Mouse (Mus musculus) forebrain, embryonic 11.5 days (tissue): ENCODE measurements at regions not wholly inside any gene's neighbourhood (a gene's known extent, or its start where the extent isn't known, plus 50 kb on each side); places are given as distances from the start of the nearest gene placed in this dataset.

Source experiments
- ATAC-seq: fragments of 200-750 bp; cut with Nextera tagmentation; replicated peaks from 2 replicates; pipeline ENCODE4 v1.8.0; 2017; ENCODE audit warnings: moderate TSS enrichment; ENCODE audit not compliant: low FRiP score
- DNase-seq: peaks from one replicate; pipeline ENCODE4 v3.0.0-alpha.2; 2017; ENCODE audit warnings: low spot score
- H3K27ac ChIP-seq: fragments of 300-500 bp; sonication (generic); 2 replicates; pipeline ENCODE4 v1.5.1; 2014; ENCODE audit warnings: low read depth, low read length
- H3K27me3 ChIP-seq: fragments of 300-500 bp; sonication (generic); 2 replicates; pipeline ENCODE4 v1.6.1; 2014; ENCODE audit warnings: mild to moderate bottlenecking, low read length, mixed read lengths; ENCODE audit not compliant: control insufficient read depth, insufficient read depth
- H3K36me3 ChIP-seq: fragments of 300-500 bp; sonication (generic); 2 replicates; pipeline ENCODE4 v1.6.1; 2014; ENCODE audit warnings: mild to moderate bottlenecking, low read length, moderate library complexity, mixed read lengths; ENCODE audit not compliant: control insufficient read depth, insufficient read depth
- H3K4me1 ChIP-seq: fragments of 300-500 bp; sonication (generic); replicated peaks from 2 replicates; pipeline ENCODE4 v1.6.1; 2014; ENCODE audit warnings: low read length, mixed read lengths; ENCODE audit not compliant: control insufficient read depth, insufficient read depth
- H3K4me2 ChIP-seq: fragments of 300-500 bp; sonication (generic); 2 replicates; pipeline ENCODE4 v1.6.1; 2014; ENCODE audit warnings: low read depth, mild to moderate bottlenecking, low read length, moderate library complexity, mixed read lengths; ENCODE audit not compliant: severe bottlenecking
- H3K4me3 ChIP-seq: fragments of 300-500 bp; sonication (generic); 2 replicates; pipeline ENCODE4 v1.5.1; 2014; ENCODE audit warnings: low read depth, low read length
- H3K9ac ChIP-seq: fragments of 300-500 bp; sonication (generic); 2 replicates; pipeline ENCODE4 v1.6.1; 2014; ENCODE audit warnings: low read length
- H3K9me3 ChIP-seq: fragments of 300-500 bp; sonication (generic); 2 replicates; pipeline ENCODE4 v1.6.1; 2016; ENCODE audit warnings: low read length, mixed read lengths; ENCODE audit not compliant: control insufficient read depth
- WGBS: fragments of 180-500 bp; shearing (Covaris S2); extraction: QIAGEN DNeasy Blood & Tissue Kit; methylation state at CpG from one replicate; pipeline ENCODE4 v1.1.7; 2014; 5-methylcytosine and 5-hydroxymethylcytosine counted together

GRCm38 (mm10) chr13:78935990-78936650 lies 736.6 kb upstream of the Nr2f1 start:
- H3K4me3 ChIP-seq = no peak overlapping the region
- H3K9ac ChIP-seq = no peak overlapping the region
- H3K4me1 ChIP-seq = peaks cover 11% of the 10 kb centered on the region; the same call in 1 of the 2 replicates
- ATAC-seq = peak; percentile 55
- H3K36me3 ChIP-seq = no peaks in the 10 kb centered on the region
- H3K27me3 ChIP-seq = no peaks in the 10 kb centered on the region
- DNase-seq = no peak
- no peaks in the 10 kb centered on the region for H3K9me3 ChIP-seq
- no peak overlapping the region for H3K27ac ChIP-seq
- 8% methylated on average over 3 of the region's 3 CpGs for WGBS
- H3K4me2 ChIP-seq = no peak overlapping the region

- H3K4me2 ChIP-seq = no peak overlapping the region
- ATAC-seq (peak; percentile 39), DNase-seq (no peak)
- H3K27ac ChIP-seq = no peak overlapping the region
- 80% methylated on average over 1 of the region's 1 CpGs for WGBS
- no peak overlapping the region for H3K4me3 ChIP-seq
- no peak overlapping the region for H3K9ac ChIP-seq
- H3K27me3 ChIP-seq = no peaks in the 10 kb centered on the region
- no peaks in the 10 kb centered on the region for H3K9me3 ChIP-seq
- no peaks in the 10 kb centered on the region for H3K4me1 ChIP-seq
- H3K36me3 ChIP-seq = no peaks in the 10 kb centered on the region
Measured at GRCm38 (mm10) chr13:78928347-78928746, 728.8 kb upstream of the Nr2f1 start.

- H3K36me3 ChIP-seq = no peaks in the 10 kb centered on the region
Measured at GRCm38 (mm10) chr13:78920802-78921201, 721.2 kb upstream of the Nr2f1 start.

GRCm38 (mm10) chr13:78909839-78910238 lies 710.3 kb upstream of the Nr2f1 start:
- 29% methylated on average over 5 of the region's 5 CpGs for WGBS
- H3K9me3 ChIP-seq = no peaks in the 10 kb centered on the region

More at GRCm38 (mm10) chr13:78920802-78921201, 721.2 kb upstream of the Nr2f1 start:
- Histone ChIP-seq H3K27ac (no peak overlapping the region), H3K4me2 (no peak overlapping the region), H3K9me3 (no peaks in the 10 kb centered on the region), H3K4me1 (no peaks in the 10 kb centered on the region), H3K27me3 (no peaks in the 10 kb centered on the region), H3K4me3 (no peak overlapping the region), H3K9ac (no peak overlapping the region)
- 55% methylated on average over 3 of the region's 3 CpGs for WGBS
- no peak for DNase-seq
- no peak for ATAC-seq

GRCm38 (mm10) chr13:78904102-78904501 lies 704.5 kb upstream of the Nr2f1 start:
- Histone ChIP-seq H3K27ac (no peak overlapping the region), H3K9ac (no peak overlapping the region), H3K9me3 (no peaks in the 10 kb centered on the region), H3K36me3 (no peaks in the 10 kb centered on the region), H3K4me1 (no peaks in the 10 kb centered on the region), H3K27me3 (no peaks in the 10 kb centered on the region), H3K4me2 (no peak overlapping the region), H3K4me3 (no peak overlapping the region)
- ATAC-seq (no peak), DNase-seq (no peak)

More at GRCm38 (mm10) chr13:78909839-78910238, 710.3 kb upstream of the Nr2f1 start:
- H3K9ac ChIP-seq = no peak overlapping the region
- ATAC-seq (no peak), DNase-seq (no peak)
- no peak overlapping the region for H3K27ac ChIP-seq
- no peaks in the 10 kb centered on the region for H3K27me3 ChIP-seq
- no peaks in the 10 kb centered on the region for H3K36me3 ChIP-seq
- no peaks in the 10 kb centered on the region for H3K4me1 ChIP-seq
- no peak overlapping the region for H3K4me3 ChIP-seq
- no peak overlapping the region for H3K4me2 ChIP-seq

GRCm38 (mm10) chr13:78900693-78901092 lies 701.1 kb upstream of the Nr2f1 start:
- H3K9me3 ChIP-seq = no peaks in the 10 kb centered on the region
- WGBS = 74% methylated on average over 1 of the region's 1 CpGs
- H3K27ac ChIP-seq = no peak overlapping the region
- H3K36me3 ChIP-seq = no peaks in the 10 kb centered on the region
- H3K4me1 ChIP-seq = no peaks in the 10 kb centered on the region
- H3K4me3 ChIP-seq = no peak overlapping the region
- DNase-seq (no peak), ATAC-seq (no peak)
- H3K4me2 ChIP-seq = no peak overlapping the region
- no peak overlapping the region for H3K9ac ChIP-seq
- no peaks in the 10 kb centered on the region for H3K27me3 ChIP-seq

GRCm38 (mm10) chr13:78892252-78892651 lies 692.7 kb upstream of the Nr2f1 start:
- Histone ChIP-seq H3K9me3 (no peaks in the 10 kb centered on the region), H3K36me3 (no peaks in the 10 kb centered on the region), H3K9ac (no peak overlapping the region), H3K4me2 (no peak overlapping the region), H3K4me3 (no peak overlapping the region), H3K4me1 (no peaks in the 10 kb centered on the region), H3K27me3 (no peaks in the 10 kb centered on the region), H3K27ac (no peak overlapping the region)
- no peak for DNase-seq
- ATAC-seq = no peak
- WGBS = 88% methylated on average over 2 of the region's 2 CpGs

- no peak overlapping the region for H3K9ac ChIP-seq
- no peaks in the 10 kb centered on the region for H3K36me3 ChIP-seq
- H3K9me3 ChIP-seq = no peaks in the 10 kb centered on the region
- H3K27ac ChIP-seq = no peak overlapping the region
- DNase-seq = no peak
- no peaks in the 10 kb centered on the region for H3K4me1 ChIP-seq
- no peaks in the 10 kb centered on the region for H3K27me3 ChIP-seq
- WGBS = 95% methylated on average over 1 of the region's 1 CpGs
- no peak overlapping the region for H3K4me2 ChIP-seq
- no peak for ATAC-seq
- no peak overlapping the region for H3K4me3 ChIP-seq
Measured at GRCm38 (mm10) chr13:78883062-78883461, 683.5 kb upstream of the Nr2f1 start.

GRCm38 (mm10) chr13:78872582-78872981 lies 673.0 kb upstream of the Nr2f1 start:
- ATAC-seq (no peak), DNase-seq (no peak)
- Histone ChIP-seq H3K36me3 (no peaks in the 10 kb centered on the region), H3K4me3 (no peak overlapping the region), H3K27me3 (no peaks in the 10 kb centered on the region), H3K9ac (0 out of 2 replicates have a peak overlapping the region, but pooled peaks have one; percentile 9), H3K4me2 (no peak overlapping the region), H3K27ac (no peak overlapping the region), H3K9me3 (no peaks in the 10 kb centered on the region), H3K4me1 (no peaks in the 10 kb centered on the region)
- 38% methylated on average over 5 of the region's 5 CpGs for WGBS
